Mouse (Mus musculus) forebrain, postnatal 0 days (tissue): Measurements from ENCODE around the gene Aox4. TPM values are rescaled to one million over a fixed set of nuclear protein-coding genes. Genes with fewer than 3 reads are reported as not detected.

Source experiments
- ATAC-seq: fragments of 200-750 bp; cut with Nextera tagmentation; 2 replicates; pipeline ENCODE4 v1.8.0; 2017; ENCODE audit warnings: mild to moderate bottlenecking, moderate library complexity
- DNase-seq: peaks from one replicate; pipeline ENCODE4 v3.0.0-alpha.2; 2015
- H3K27ac ChIP-seq: fragments of 300-500 bp; sonication (generic); 2 replicates; pipeline ENCODE4 v1.5.1; 2014; ENCODE audit warnings: low read depth, mild to moderate bottlenecking, antibody characterized with exemption, low read length, moderate library complexity, mixed read lengths
- H3K27me3 ChIP-seq: fragments of 300-500 bp; sonication (generic); 2 replicates; pipeline ENCODE4 v1.6.1; 2014; ENCODE audit warnings: mild to moderate bottlenecking, low read length, mixed read lengths; ENCODE audit not compliant: insufficient read depth
- H3K36me3 ChIP-seq: fragments of 300-500 bp; sonication (generic); 2 replicates; pipeline ENCODE4 v1.6.1; 2014; ENCODE audit warnings: mild to moderate bottlenecking, moderate library complexity; ENCODE audit not compliant: insufficient read depth
- H3K4me1 ChIP-seq: fragments of 300-500 bp; sonication (generic); 2 replicates; pipeline ENCODE4 v1.6.1; 2014; ENCODE audit warnings: antibody characterized with exemption; ENCODE audit not compliant: insufficient read depth
- H3K4me2 ChIP-seq: fragments of 300-500 bp; sonication (generic); 2 replicates; pipeline ENCODE4 v1.6.1; 2014; ENCODE audit warnings: low read depth, mild to moderate bottlenecking, moderate library complexity
- H3K4me3 ChIP-seq: fragments of 300-500 bp; sonication (generic); 2 replicates; pipeline ENCODE4 v1.5.1; 2014; ENCODE audit warnings: low read depth, low read length, mixed read lengths
- H3K9ac ChIP-seq: fragments of 300-500 bp; sonication (generic); 2 replicates; pipeline ENCODE4 v1.6.1; 2014; ENCODE audit warnings: mild to moderate bottlenecking
- H3K9me3 ChIP-seq: fragments of 300-500 bp; sonication (generic); 2 replicates; pipeline ENCODE4 v1.6.1; 2016; ENCODE audit warnings: low read length
- CTCF ChIP-seq: sonication (generic); IDR thresholded peaks from 2 replicates; pipeline ENCODE4 v1.5.1; 2016; ENCODE audit warnings: antibody characterized with exemption, control low read depth, low read depth
- WGBS: fragments of 180-500 bp; shearing (Covaris S2); extraction: QIAGEN DNeasy Blood & Tissue Kit; methylation state at CpG from one replicate; pipeline ENCODE4 v1.1.7; 2014; 5-methylcytosine and 5-hydroxymethylcytosine counted together
- polyA plus RNA-seq: library from polyadenylated mRNA; unstranded; fragments of >200 nt; fragmentation: Nextera tagmentation; extraction: Ambion mirVana; gene quantifications from 2 replicates; pipeline ENCODE4 v1.2.1, GENCODE M21; 2015
- total RNA-seq: library from RNA; depleted of rRNA; stranded (reverse); fragments of >200 nt; gene quantifications from 2 replicates; pipeline ENCODE4 v1.2.3, GENCODE M21; 2014

Aox4 gene
- total and polyA plus RNA-seq, 2 experiments from 2014 or later, result 0.95 to 1.2 TPM

- Histone ChIP-seq H3K27ac (no peak overlapping the region), H3K9ac (no peak overlapping the region), H3K27me3 (no peaks in the 10 kb centered on the region), H3K4me1 (no peaks in the 10 kb centered on the region), H3K36me3 (no peaks in the 10 kb centered on the region), H3K9me3 (no peaks in the 10 kb centered on the region), H3K4me3 (no peak overlapping the region), H3K4me2 (no peak overlapping the region)
- no peak for TF ChIP-seq CTCF
- ATAC-seq (no peak), DNase-seq (no peak)
- WGBS, result 82% methylated on average over 6 of the region's 6 CpGs
These were observed 17.9 kb downstream of the Aox4 start for GRCm38 (mm10) chr1:58228086-58228485.

GRCm38 (mm10) chr1:58228916-58229315 is 18.7 kb downstream of the Aox4 start:
- Histone ChIP-seq H3K4me1 (no peaks in the 10 kb centered on the region), H3K36me3 (no peaks in the 10 kb centered on the region), H3K4me2 (no peak overlapping the region), H3K9me3 (no peaks in the 10 kb centered on the region), H3K27me3 (no peaks in the 10 kb centered on the region), H3K9ac (no peak overlapping the region), H3K4me3 (no peak overlapping the region), H3K27ac (no peak overlapping the region)
- DNase-seq (no peak), ATAC-seq (no peak)
- no peak for TF ChIP-seq CTCF

GRCm38 (mm10) chr1:58229774-58230173 is 19.6 kb downstream of the Aox4 start:
- Histone ChIP-seq H3K36me3 (no peaks in the 10 kb centered on the region), H3K27ac (no peak overlapping the region), H3K4me3 (no peak overlapping the region), H3K9ac (no peak overlapping the region), H3K4me2 (no peak overlapping the region), H3K27me3 (no peaks in the 10 kb centered on the region), H3K9me3 (no peaks in the 10 kb centered on the region), H3K4me1 (no peaks in the 10 kb centered on the region)
- no peak for ATAC-seq
- TF ChIP-seq CTCF, result no peak
- WGBS, result 88% methylated on average over 4 of the region's 4 CpGs
- no peak for DNase-seq

- H3K27me3 ChIP-seq, result no peaks in the 10 kb centered on the region
- no peaks in the 10 kb centered on the region for H3K9me3 ChIP-seq
- DNase-seq, result no peak
- 67% methylated on average over 5 of the region's 5 CpGs for WGBS
- no peak overlapping the region for H3K27ac ChIP-seq
- H3K9ac ChIP-seq, result no peak overlapping the region
- ATAC-seq, result no peak
- H3K4me1 ChIP-seq, result no peaks in the 10 kb centered on the region
- H3K4me3 ChIP-seq, result no peak overlapping the region
- no peaks in the 10 kb centered on the region for H3K36me3 ChIP-seq
- no peak overlapping the region for H3K4me2 ChIP-seq
- TF ChIP-seq CTCF, result no peak
These were observed 20.3 kb downstream of the Aox4 start for GRCm38 (mm10) chr1:58230542-58230941.

GRCm38 (mm10) chr1:58235405-58235804 is 25.2 kb downstream of the Aox4 start:
- H3K4me1 ChIP-seq, result no peaks in the 10 kb centered on the region
- no peak for ATAC-seq
- H3K4me3 ChIP-seq, result no peak overlapping the region
- no peaks in the 10 kb centered on the region for H3K9me3 ChIP-seq
- 53% methylated on average over 5 of the region's 5 CpGs for WGBS
- no peak overlapping the region for H3K4me2 ChIP-seq
- no peak for DNase-seq
- no peaks in the 10 kb centered on the region for H3K36me3 ChIP-seq
- H3K27me3 ChIP-seq, result no peaks in the 10 kb centered on the region
- peak; percentile 36 for TF ChIP-seq CTCF
- H3K27ac ChIP-seq, result no peak overlapping the region
- no peak overlapping the region for H3K9ac ChIP-seq

GRCm38 (mm10) chr1:58237527-58238299 is 27.5 kb downstream of the Aox4 start:
- ATAC-seq (no peak), DNase-seq (no peak)
- H3K9me3 ChIP-seq, result no peaks in the 10 kb centered on the region
- WGBS, result 84% methylated on average over 4 of the region's 4 CpGs
- H3K27me3 ChIP-seq, result no peaks in the 10 kb centered on the region
- no peak overlapping the region for H3K4me2 ChIP-seq
- no peak for TF ChIP-seq CTCF
- H3K27ac ChIP-seq, result no peak overlapping the region
- H3K36me3 ChIP-seq, result no peaks in the 10 kb centered on the region
- H3K4me3 ChIP-seq, result no peak overlapping the region
- H3K4me1 ChIP-seq, result no peaks in the 10 kb centered on the region
- H3K9ac ChIP-seq, result no peak overlapping the region

- no peak overlapping the region for H3K4me3 ChIP-seq
- 94% methylated on average over 5 of the region's 5 CpGs for WGBS
- TF ChIP-seq CTCF, result no peak
These were observed 28.2 kb downstream of the Aox4 start for GRCm38 (mm10) chr1:58238440-58238839.

More at GRCm38 (mm10) chr1:58238440-58238839, 28.2 kb downstream of the Aox4 start:
- Histone ChIP-seq H3K4me1 (no peaks in the 10 kb centered on the region), H3K27ac (no peak overlapping the region), H3K9me3 (no peaks in the 10 kb centered on the region), H3K4me2 (no peak overlapping the region), H3K9ac (no peak overlapping the region), H3K36me3 (no peaks in the 10 kb centered on the region), H3K27me3 (no peaks in the 10 kb centered on the region)
- ATAC-seq (no peak), DNase-seq (no peak)
